Mouse (Mus musculus) intestine, postnatal 0 days (tissue): ENCODE data around the gene Rapgef5. TPM values are rescaled to one million over a fixed set of nuclear protein-coding genes. Genes with fewer than 3 reads are reported as not detected.

Source experiments
- ATAC-seq: fragments of 200-750 bp; cut with Nextera tagmentation; 2 replicates; pipeline ENCODE4 v1.8.0; 2017; ENCODE audit warnings: mild to moderate bottlenecking, moderate TSS enrichment, moderate library complexity
- H3K27ac ChIP-seq: fragments of 300-500 bp; sonication (generic); 2 replicates; pipeline ENCODE4 v1.5.1; 2014; ENCODE audit warnings: mild to moderate bottlenecking, low read depth, low read length, moderate library complexity
- H3K27me3 ChIP-seq: fragments of 300-500 bp; sonication (generic); replicated peaks from 2 replicates; pipeline ENCODE4 v1.6.1; 2014; ENCODE audit warnings: low read length, mixed read lengths; ENCODE audit not compliant: control insufficient read depth, insufficient read depth
- H3K36me3 ChIP-seq: fragments of 300-500 bp; sonication (generic); 2 replicates; pipeline ENCODE4 v1.6.1; 2014; ENCODE audit warnings: mild to moderate bottlenecking, moderate library complexity; ENCODE audit not compliant: control insufficient read depth, insufficient read depth
- H3K4me1 ChIP-seq: fragments of 300-500 bp; sonication (generic); replicated peaks from 2 replicates; pipeline ENCODE4 v1.6.1; 2014; ENCODE audit warnings: antibody characterized with exemption, low read length, mixed read lengths; ENCODE audit not compliant: control insufficient read depth, insufficient read depth
- H3K4me2 ChIP-seq: fragments of 300-500 bp; sonication (generic); replicated peaks from 2 replicates; pipeline ENCODE4 v1.6.1; 2014; ENCODE audit warnings: low read depth, mild to moderate bottlenecking, moderate library complexity
- H3K4me3 ChIP-seq: fragments of 300-500 bp; sonication (generic); 2 replicates; pipeline ENCODE4 v1.5.1; 2014; ENCODE audit warnings: low read depth, low read length
- H3K9ac ChIP-seq: fragments of 300-500 bp; sonication (generic); 2 replicates; pipeline ENCODE4 v1.6.1; 2014; ENCODE audit warnings: mild to moderate bottlenecking, low read depth, low read length
- H3K9me3 ChIP-seq: fragments of 300-500 bp; sonication (generic); 2 replicates; pipeline ENCODE4 v1.6.1; 2016; ENCODE audit warnings: mixed run types; ENCODE audit not compliant: control insufficient read depth
- CTCF ChIP-seq: sonication (generic); IDR thresholded peaks from 2 replicates; pipeline ENCODE4 v1.5.1; 2016; ENCODE audit warnings: low read depth, mild to moderate bottlenecking, control low read depth, antibody characterized with exemption, moderate library complexity
- WGBS: fragments of 180-500 bp; shearing (Covaris S2); extraction: QIAGEN DNeasy Blood & Tissue Kit; methylation state at CpG from one replicate; pipeline ENCODE4 v1.1.7; 2014; 5-methylcytosine and 5-hydroxymethylcytosine counted together
- polyA plus RNA-seq: library from polyadenylated mRNA; unstranded; fragments of >200 nt; fragmentation: Nextera tagmentation; extraction: Ambion mirVana; gene quantifications from 2 replicates; pipeline ENCODE4 v1.2.1, GENCODE M21; 2015

Rapgef5 gene
- polyA plus RNA-seq, 1 experiment from 2014 or later: 3.7 TPM

DNA sequence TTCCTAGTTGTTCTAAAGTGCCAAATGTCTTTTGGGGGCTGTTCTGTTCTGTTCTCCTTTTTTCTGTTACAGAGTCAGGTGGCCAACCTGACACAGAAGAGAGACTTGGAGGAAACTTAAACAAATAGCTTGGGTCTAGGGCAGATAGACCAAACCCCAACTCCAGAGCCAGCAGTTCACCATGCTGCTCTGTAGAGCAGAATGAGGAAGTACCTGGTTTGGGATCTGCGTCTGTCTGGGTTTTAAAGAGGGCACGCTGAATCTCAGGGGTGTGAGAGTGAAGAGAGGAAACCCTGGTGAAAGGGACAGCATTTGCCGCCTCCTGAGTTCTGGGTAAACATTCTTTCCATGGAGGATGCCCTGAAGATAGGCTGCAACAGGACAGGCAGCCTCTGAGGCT lies 219.9 kb downstream of the Rapgef5 start:
- no peak overlapping the region for H3K9ac ChIP-seq
- H3K27ac ChIP-seq: no peak overlapping the region
- TF ChIP-seq CTCF: no peak
- no peaks in the 10 kb centered on the region for H3K27me3 ChIP-seq
- no peak for ATAC-seq
- no peaks in the 10 kb centered on the region for H3K36me3 ChIP-seq
- no peaks in the 10 kb centered on the region for H3K9me3 ChIP-seq
- H3K4me2 ChIP-seq: no peak overlapping the region
- WGBS: 73% methylated on average over 3 of the region's 3 CpGs
- H3K4me1 ChIP-seq: no peaks in the 10 kb centered on the region
- no peak overlapping the region for H3K4me3 ChIP-seq

DNA sequence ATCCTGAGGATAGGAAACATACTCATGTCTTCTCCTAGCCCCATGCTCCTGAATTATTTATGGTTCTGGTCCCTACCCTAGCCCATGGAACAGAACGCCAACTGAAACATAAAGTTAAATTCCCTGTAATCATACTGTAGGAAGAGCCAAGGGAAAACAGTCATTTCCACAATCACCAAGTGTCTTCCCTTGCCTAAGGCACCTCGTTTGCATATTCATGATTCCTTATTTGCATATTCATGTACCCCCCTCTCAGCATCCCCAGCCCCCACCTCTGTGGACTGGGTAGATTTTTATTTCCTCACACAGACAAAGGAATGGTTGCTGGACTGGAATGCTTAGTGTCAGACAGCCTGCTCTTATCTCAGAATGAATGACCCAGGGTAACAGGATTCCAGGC lies 220.6 kb downstream of the Rapgef5 start:
- no peak for TF ChIP-seq CTCF
- no peak for ATAC-seq
- H3K36me3 ChIP-seq: no peaks in the 10 kb centered on the region
- H3K4me3 ChIP-seq: no peak overlapping the region
- H3K9ac ChIP-seq: no peak overlapping the region
- no peak overlapping the region for H3K4me2 ChIP-seq
- no peaks in the 10 kb centered on the region for H3K9me3 ChIP-seq
- no peaks in the 10 kb centered on the region for H3K27me3 ChIP-seq
- 54% methylated on average over 2 of the region's 2 CpGs for WGBS
- H3K27ac ChIP-seq: no peak overlapping the region
- no peaks in the 10 kb centered on the region for H3K4me1 ChIP-seq

- no peaks in the 10 kb centered on the region for H3K27me3 ChIP-seq
- no peak overlapping the region for H3K4me2 ChIP-seq
- no peak for TF ChIP-seq CTCF
- H3K9me3 ChIP-seq: no peaks in the 10 kb centered on the region
- WGBS: 59% methylated on average over 11 of the region's 11 CpGs
- no peak overlapping the region for H3K9ac ChIP-seq
- H3K4me3 ChIP-seq: no peak overlapping the region
- H3K4me1 ChIP-seq: no peaks in the 10 kb centered on the region
- H3K36me3 ChIP-seq: no peaks in the 10 kb centered on the region
- H3K27ac ChIP-seq: no peak overlapping the region
- no peak for ATAC-seq
Observed at GRCm38 (mm10) chr12:117737332-117738031, 221.2 kb downstream of the Rapgef5 start.

DNA sequence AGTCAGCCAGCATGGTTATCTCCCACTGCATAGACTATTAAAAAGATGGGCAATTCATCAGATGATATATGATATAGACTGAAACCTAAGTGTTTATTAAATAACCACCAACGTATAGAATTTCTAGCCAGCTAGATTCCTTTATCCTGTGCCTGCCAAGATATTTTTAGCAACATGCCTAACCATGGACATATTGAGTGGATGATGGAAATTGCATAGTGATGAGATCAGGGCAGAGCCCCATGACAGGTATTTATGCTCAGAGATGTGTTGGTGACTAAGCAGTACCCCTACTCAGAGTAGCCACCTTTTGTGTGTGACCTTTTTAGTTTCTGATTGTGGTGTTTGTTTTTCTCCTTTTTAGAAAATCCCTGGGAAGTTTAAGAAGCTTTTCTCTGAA lies 226.2 kb downstream of the Rapgef5 start:
- Histone ChIP-seq H3K4me3 (no peak overlapping the region), H3K27ac (no peak overlapping the region), H3K4me1 (no peaks in the 10 kb centered on the region), H3K36me3 (peaks cover 4% of the 10 kb centered on the region; the same call in 1 of the 2 replicates), H3K4me2 (no peak overlapping the region), H3K27me3 (no peaks in the 10 kb centered on the region), H3K9me3 (no peaks in the 10 kb centered on the region), H3K9ac (no peak overlapping the region)
- 66% methylated on average over 1 of the region's 1 CpGs for WGBS
- no peak for TF ChIP-seq CTCF
- no peak for ATAC-seq

- WGBS: 37% methylated on average over 8 of the region's 8 CpGs
- H3K9ac ChIP-seq: no peak overlapping the region
- no peaks in the 10 kb centered on the region for H3K27me3 ChIP-seq
- ATAC-seq: no peak
- TF ChIP-seq CTCF: no peak
- no peaks in the 10 kb centered on the region for H3K9me3 ChIP-seq
- H3K36me3 ChIP-seq: peaks cover 4% of the 10 kb centered on the region; the same call in 1 of the 2 replicates
- H3K27ac ChIP-seq: no peak overlapping the region
- H3K4me3 ChIP-seq: no peak overlapping the region
- H3K4me2 ChIP-seq: no peak overlapping the region
- no peaks in the 10 kb centered on the region for H3K4me1 ChIP-seq
Observed at GRCm38 (mm10) chr12:117744580-117745483, 228.6 kb downstream of the Rapgef5 start.

- no peaks in the 10 kb centered on the region for H3K4me1 ChIP-seq
- H3K27me3 ChIP-seq: no peaks in the 10 kb centered on the region
- H3K9me3 ChIP-seq: no peaks in the 10 kb centered on the region
- TF ChIP-seq CTCF: no peak
- no peak overlapping the region for H3K27ac ChIP-seq
- no peak overlapping the region for H3K9ac ChIP-seq
- H3K4me2 ChIP-seq: no peak overlapping the region
- H3K4me3 ChIP-seq: no peak overlapping the region
- no peak for ATAC-seq
- peaks cover 4% of the 10 kb centered on the region; the same call in 1 of the 2 replicates for H3K36me3 ChIP-seq
- 96% methylated on average over 7 of the region's 7 CpGs for WGBS
Observed at GRCm38 (mm10) chr12:117746611-117747010, 230.3 kb downstream of the Rapgef5 start.
